Mouse (Mus musculus): Measurements from ENCODE around the gene Hoxd10. TPM values are rescaled to one million over a fixed set of nuclear protein-coding genes. Genes with fewer than 3 reads are reported as not detected.

The Hoxd10 gene
- polyA plus RNA-seq, 1 experiment from 2014 or later = not detected

DNA sequence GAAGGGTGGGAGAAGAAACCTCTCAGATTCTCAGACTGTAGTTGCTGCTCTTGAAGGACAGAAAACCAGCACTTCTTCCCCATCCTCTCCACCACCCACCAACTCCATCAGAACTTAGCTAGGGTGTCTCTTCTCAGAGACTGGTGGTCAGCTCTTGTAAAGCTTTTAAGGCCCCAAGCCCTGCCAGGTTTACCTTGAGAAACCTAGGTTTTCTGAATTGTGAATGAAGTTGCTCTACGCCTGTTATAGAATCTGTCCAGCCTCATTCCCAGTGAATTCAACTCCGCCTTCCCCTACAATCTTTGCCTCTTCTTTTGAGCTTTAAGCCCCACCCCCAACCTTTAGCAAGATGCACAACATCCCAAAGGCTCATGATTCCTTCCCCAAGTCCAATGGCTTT, 14.6 kb upstream of the Hoxd10 start:
- H3K36me3 ChIP-seq (ENCODE audit: control insufficient read depth, insufficient read depth, low read length) = no peaks in the 10 kb centered on the region
- H3K4me3 ChIP-seq (ENCODE audit: low read depth, low read length) = no peak overlapping the region
- no peak for DNase-seq (ENCODE audit: low spot score)
- H3K9ac ChIP-seq (ENCODE audit: low read length) = no peak overlapping the region
- no peak overlapping the region for H3K4me2 ChIP-seq (replicated peaks; ENCODE audit: low read depth)
- no peaks in the 10 kb centered on the region for H3K9me3 ChIP-seq (ENCODE audit: control insufficient read depth, low read length)
- TF ChIP-seq EP300 (optimal IDR thresholded peaks at IDR 0.05) = no peak
- no peak for ATAC-seq (ENCODE audit: low FRiP score, low TSS enrichment)
- H3K4me1 ChIP-seq (replicated peaks; ENCODE audit: control insufficient read depth, insufficient read depth) = no peaks in the 10 kb centered on the region
- H3K27me3 ChIP-seq (ENCODE audit: control insufficient read depth, insufficient read depth, low read length) = peaks cover 53% of the 10 kb centered on the region
- H3K27ac ChIP-seq (replicated peaks) = no peak overlapping the region
- 24% methylated on average over 2 of the region's 2 CpGs for WGBS

DNA sequence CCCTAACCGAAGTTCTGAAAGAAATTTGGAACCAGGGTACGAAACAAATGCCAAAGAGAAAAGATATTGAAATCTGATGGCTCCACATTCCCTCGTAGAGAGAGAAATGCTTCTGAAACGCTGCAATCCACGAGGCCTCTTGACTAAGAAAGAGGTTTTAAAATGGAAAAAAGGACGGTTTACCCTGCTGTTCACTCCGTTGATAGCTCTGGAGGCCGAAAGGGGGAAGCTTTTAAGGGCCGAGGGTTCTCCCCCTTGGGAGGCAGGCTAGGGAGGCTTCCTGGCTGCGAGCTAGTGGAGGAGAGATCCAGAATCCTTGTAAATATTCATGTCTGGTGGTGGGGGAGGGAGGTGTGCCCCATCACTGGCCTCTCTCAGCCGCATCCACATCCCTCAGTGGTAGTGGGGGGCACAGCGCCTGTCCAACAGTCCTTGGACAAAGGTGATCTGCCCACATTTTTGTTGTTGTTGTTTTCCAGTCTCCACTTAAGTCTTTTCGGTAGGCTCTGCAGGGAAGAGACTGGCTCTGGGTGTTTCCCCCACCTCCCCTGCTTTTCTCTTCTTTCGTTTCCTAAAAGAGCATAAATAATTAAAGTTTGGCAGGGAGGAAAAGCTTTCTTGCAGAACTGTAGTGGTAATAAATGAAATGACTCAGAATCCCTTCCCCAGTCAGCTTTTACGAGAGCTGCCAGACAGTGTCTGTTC, 12.7 kb upstream of the Hoxd10 start, which contains the start of gene Hoxd11:
TSS of gene Hoxd11 (plus strand) at position 667 of the 705 bp plus-strand sequence.
- H3K9me3 ChIP-seq (ENCODE audit: control insufficient read depth, low read length) = no peaks in the 10 kb centered on the region
- H3K27ac ChIP-seq (replicated peaks) = no peak within 1 kb of the TSS
- no peaks in the 10 kb centered on the region for H3K4me1 ChIP-seq (replicated peaks; ENCODE audit: control insufficient read depth, insufficient read depth)
- TF ChIP-seq CTCF (IDR thresholded peaks at IDR 0.05; ENCODE audit: low read depth) (no peak), EP300 (optimal IDR thresholded peaks at IDR 0.05) (no peak)
- no peak within 1 kb of the TSS for H3K9ac ChIP-seq (ENCODE audit: low read length)
- ATAC-seq (ENCODE audit: low FRiP score, low TSS enrichment) (no peak), DNase-seq (ENCODE audit: low spot score) (no peak)
- H3K4me2 ChIP-seq (replicated peaks; ENCODE audit: low read depth) = no peak within 1 kb of the TSS
- no peak within 1 kb of the TSS for H3K4me3 ChIP-seq (ENCODE audit: low read depth, low read length)
- H3K36me3 ChIP-seq (ENCODE audit: control insufficient read depth, insufficient read depth, low read length) = no peaks in the 10 kb centered on the region
- 4% methylated on average over 15 of the region's 15 CpGs for WGBS
- peaks cover 51% of the 10 kb centered on the region for H3K27me3 ChIP-seq (ENCODE audit: control insufficient read depth, insufficient read depth, low read length)

DNA sequence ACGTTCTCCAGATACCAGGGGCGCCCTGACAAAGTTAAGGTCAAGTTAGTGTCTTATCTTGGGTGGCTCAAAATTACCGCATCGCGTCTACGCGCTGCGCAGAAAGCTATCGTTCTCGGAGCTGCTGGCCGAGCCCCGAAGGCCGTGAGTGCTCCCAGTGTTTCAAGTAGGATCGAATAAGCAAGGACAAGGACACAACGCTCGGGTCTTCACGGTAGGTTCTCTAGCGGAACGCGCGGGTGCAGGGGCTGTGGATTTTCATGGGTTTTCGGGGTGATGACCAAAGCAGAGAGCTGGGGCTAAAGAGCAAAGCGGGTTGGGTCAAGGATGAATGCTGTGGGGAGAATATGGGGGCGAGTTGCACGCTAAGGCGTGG, 12.1 kb upstream of the Hoxd10 start:
- Histone ChIP-seq H3K36me3 (ENCODE audit: control insufficient read depth, insufficient read depth, low read length) (no peaks in the 10 kb centered on the region), H3K9ac (ENCODE audit: low read length) (no peak overlapping the region), H3K4me1 (replicated peaks; ENCODE audit: control insufficient read depth, insufficient read depth) (no peaks in the 10 kb centered on the region), H3K4me3 (ENCODE audit: low read depth, low read length) (no peak overlapping the region), H3K9me3 (ENCODE audit: control insufficient read depth, low read length) (no peaks in the 10 kb centered on the region), H3K27me3 (ENCODE audit: control insufficient read depth, insufficient read depth, low read length) (peaks cover 53% of the 10 kb centered on the region), H3K4me2 (replicated peaks; ENCODE audit: low read depth) (no peak overlapping the region), H3K27ac (replicated peaks) (no peak overlapping the region)
- 1% methylated on average over 26 of the region's 26 CpGs for WGBS
- DNase-seq (ENCODE audit: low spot score) (peak; percentile 10), ATAC-seq (ENCODE audit: low FRiP score, low TSS enrichment) (no peak)
- TF ChIP-seq CTCF (IDR thresholded peaks at IDR 0.05; ENCODE audit: low read depth) (no peak), EP300 (optimal IDR thresholded peaks at IDR 0.05) (no peak)

DNA sequence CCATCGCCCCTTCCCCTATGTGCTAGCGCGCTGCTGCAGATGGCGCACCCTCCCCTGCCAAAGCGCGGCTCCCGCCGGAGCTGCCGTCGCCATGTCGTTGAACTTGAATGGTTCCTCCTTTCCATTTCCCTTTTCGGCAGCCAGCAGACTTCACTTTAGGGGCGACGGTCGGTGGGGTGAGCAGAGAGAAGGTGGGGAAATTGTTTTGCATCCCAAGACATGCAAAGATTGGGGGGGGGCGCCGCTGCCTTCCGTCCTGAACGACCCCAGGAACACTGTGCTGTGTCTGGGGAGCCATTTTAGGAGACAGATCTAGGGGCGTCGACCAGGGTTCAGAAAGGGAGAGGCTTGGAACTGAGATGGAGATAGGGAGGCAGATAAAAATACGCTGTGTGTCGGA, 11.7 kb upstream of the Hoxd10 start:
- Histone ChIP-seq H3K9me3 (ENCODE audit: control insufficient read depth, low read length) (no peaks in the 10 kb centered on the region), H3K4me1 (replicated peaks; ENCODE audit: control insufficient read depth, insufficient read depth) (no peaks in the 10 kb centered on the region), H3K36me3 (ENCODE audit: control insufficient read depth, insufficient read depth, low read length) (no peaks in the 10 kb centered on the region), H3K9ac (ENCODE audit: low read length) (no peak overlapping the region), H3K27me3 (ENCODE audit: control insufficient read depth, insufficient read depth, low read length) (peaks cover 54% of the 10 kb centered on the region), H3K4me3 (ENCODE audit: low read depth, low read length) (no peak overlapping the region), H3K27ac (replicated peaks) (no peak overlapping the region), H3K4me2 (replicated peaks; ENCODE audit: low read depth) (no peak overlapping the region)
- peak; percentile 13 for DNase-seq (ENCODE audit: low spot score)
- 2% methylated on average over 23 of the region's 23 CpGs for WGBS
- TF ChIP-seq CTCF (IDR thresholded peaks at IDR 0.05; ENCODE audit: low read depth) = no peak
- no peak for TF ChIP-seq EP300 (optimal IDR thresholded peaks at IDR 0.05)
- ATAC-seq (ENCODE audit: low FRiP score, low TSS enrichment) = no peak

DNA sequence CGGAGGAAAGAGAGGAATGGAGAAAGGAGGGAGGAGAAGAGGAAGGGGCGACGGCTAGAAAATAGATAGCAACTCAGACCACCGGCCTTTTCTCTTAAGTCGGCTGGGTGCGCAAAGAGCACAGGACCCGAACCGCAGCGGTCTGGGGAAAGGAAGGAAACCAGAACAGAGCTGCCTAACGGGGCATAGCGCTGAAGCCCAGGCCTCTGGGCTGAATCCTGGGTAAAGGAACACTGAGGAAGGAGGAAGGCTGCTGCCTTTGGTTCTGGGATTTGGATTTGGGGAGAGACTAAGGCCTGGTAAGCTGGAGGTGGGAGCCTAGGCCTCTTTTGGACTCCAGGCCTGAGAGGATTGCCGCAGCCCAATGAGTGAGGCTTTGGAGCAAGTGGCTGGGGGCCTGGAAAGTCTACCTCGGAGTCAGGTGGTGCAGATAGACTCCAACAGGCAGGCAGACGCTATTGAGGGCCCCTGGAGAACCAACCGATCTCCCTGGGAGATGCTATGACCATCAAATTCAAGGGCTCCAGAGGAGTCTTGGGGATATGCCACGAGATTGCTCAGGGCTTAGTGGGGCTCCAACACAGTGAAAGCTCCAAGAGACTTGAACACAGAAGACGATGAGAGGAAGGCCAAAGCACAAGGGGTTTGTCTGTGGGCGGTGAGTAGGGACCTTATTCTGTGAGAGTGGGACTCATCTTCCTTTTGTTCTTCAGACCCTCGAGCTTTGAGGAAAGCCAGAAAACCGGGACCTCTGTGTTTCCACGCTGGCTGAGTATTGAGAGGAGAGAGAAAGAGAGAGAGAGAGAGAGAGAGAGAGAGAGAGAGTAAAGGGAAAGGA, 10.9 kb upstream of the Hoxd10 start:
- Histone ChIP-seq H3K9ac (ENCODE audit: low read length) (no peak overlapping the region), H3K36me3 (ENCODE audit: control insufficient read depth, insufficient read depth, low read length) (no peaks in the 10 kb centered on the region), H3K4me1 (replicated peaks; ENCODE audit: control insufficient read depth, insufficient read depth) (no peaks in the 10 kb centered on the region), H3K27ac (replicated peaks) (no peak overlapping the region), H3K27me3 (ENCODE audit: control insufficient read depth, insufficient read depth, low read length) (peaks cover 52% of the 10 kb centered on the region), H3K4me2 (replicated peaks; ENCODE audit: low read depth) (no peak overlapping the region), H3K9me3 (ENCODE audit: control insufficient read depth, low read length) (no peaks in the 10 kb centered on the region), H3K4me3 (ENCODE audit: low read depth, low read length) (no peak overlapping the region)
- ATAC-seq (ENCODE audit: low FRiP score, low TSS enrichment) = no peak
- 5% methylated on average over 21 of the region's 21 CpGs for WGBS
- peak; percentile 11 for DNase-seq (ENCODE audit: low spot score)
- TF ChIP-seq EP300 (optimal IDR thresholded peaks at IDR 0.05) (no peak), CTCF (IDR thresholded peaks at IDR 0.05; ENCODE audit: low read depth) (no peak)
